Mouse (Mus musculus) right cerebral cortex, postnatal 14 days (tissue): ENCODE measurements around the gene Poc5.
A peak's percentile ranks its signal among the peaks of the same experiment; 100 is the strongest.

ENCODE experiments used
- DNase-seq: peaks from one replicate; pipeline ENCODE4 v3.0.0; 2022

Gene Poc5

DNA sequence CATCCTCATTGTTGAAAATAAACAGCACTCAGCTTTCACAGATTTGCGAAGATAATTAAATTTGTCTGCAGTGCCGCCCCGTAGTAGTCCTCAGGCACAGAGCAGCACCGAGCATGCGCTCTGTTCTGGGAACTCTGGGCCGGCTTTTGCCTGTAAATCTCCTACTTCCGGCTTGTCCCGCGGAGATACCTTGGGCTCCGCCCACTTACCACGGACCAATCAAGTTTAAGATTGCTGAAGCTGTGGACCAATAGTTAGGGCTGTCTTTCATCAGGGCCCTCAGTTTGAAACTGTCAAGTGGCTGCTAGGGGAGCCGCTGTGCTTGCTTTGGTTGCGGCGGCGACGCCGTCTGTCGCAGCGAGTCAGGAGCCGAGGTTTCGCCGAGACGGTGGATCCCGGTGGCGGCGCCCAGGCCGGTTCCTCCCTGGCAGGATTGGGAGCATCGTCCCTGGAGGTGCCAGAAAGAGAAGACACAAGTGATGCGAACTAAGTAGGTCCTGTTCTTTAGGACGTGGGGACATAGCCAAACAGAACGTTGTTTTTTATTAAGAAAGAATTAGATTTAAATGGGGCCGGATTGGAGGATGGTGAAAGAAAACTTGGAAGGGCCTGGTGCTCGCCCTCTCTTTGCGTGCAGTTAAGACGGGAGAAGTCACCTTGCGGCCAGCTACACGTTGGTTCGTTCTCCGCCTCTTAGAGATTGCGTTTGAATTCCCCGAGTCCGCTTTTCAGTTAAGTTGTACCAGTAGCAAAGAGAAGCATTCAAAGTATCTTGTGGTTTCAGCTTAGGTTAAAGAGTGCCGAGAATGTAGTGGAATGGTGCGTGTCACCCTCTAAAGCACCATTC is at the start of gene Poc5:
Poc5 (plus strand) TSS at position 253 of the 847 bp plus-strand sequence.
- DNase-seq, result peak; percentile 93

DNA sequence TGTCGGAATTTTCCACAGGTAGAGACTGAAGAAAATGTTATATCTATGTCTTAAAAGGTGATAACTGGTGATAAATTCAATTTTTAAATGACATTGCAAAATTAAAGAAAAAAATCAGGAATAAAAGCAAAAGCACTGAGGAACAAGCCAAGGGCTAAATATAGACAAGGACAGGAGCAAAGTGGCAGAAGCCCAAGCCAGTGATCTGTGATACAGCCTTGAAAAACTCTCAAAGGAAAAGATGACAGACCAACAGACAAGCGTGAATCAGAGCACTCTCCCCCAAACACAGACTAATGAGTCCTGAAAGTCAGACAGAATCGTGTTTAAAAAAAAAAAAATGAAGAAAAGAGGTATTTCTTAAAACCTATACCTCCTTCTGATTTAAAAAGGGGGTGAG is 46.6 kb upstream of the Poc5 start:
- no peak for DNase-seq

DNA sequence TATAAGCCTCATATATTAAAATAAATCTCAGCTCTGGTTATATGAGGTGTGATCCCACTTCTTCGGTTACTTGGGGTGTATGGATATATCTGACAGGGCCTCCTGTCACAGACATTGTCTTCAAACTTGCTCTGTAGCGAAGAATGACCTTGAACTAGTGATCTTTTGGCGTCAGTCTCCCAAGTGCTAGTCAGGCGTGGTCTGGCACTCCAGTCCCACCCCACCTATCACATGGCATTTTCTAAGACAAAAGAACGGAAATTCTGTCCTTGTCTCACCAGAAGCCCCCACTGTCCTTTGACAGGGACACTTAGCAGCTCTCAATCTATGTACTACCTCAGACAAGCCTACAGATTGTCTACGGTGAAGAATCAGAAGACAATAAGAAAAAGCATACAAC is 43.3 kb upstream of the Poc5 start:
- no peak for DNase-seq

DNA sequence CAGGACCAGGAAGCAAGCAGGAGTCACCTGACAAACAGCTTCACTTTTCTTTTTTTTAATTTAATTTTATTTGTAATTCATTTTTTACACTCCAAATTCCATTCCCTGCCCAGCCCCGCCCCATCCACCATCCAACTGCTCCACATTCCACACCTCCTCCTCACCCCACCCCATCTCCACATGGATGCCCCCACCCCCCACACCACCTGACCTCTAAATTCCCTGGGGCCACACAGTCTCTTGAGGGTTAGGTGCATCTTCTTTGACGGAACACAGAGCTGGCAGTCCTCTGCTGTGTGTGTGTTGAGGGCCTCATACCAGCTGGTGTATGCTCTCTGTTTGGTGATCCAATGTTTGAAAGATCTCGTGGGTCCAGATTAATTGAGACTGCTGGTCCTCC is 41.5 kb upstream of the Poc5 start:
- no peak for DNase-seq

DNA sequence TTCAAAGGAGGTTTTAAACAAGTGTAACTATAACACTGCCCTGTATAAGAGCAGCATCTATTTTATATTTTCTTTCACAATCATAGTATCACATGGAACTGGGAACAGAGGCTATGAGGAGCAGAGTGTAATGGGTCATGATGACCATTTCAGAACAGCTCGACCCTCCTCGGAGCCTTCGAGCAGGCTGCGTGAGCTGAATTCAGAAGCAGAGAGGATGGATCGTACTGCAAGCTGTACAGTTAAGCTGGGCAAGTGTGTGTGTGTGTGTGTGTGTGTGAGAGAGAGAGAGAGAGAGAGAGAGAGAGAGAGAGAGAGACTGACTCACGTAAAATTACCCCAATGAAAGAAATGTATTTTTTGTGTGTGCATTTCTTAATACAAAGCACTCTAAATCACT is 37.9 kb upstream of the Poc5 start:
- no peak for DNase-seq

DNA sequence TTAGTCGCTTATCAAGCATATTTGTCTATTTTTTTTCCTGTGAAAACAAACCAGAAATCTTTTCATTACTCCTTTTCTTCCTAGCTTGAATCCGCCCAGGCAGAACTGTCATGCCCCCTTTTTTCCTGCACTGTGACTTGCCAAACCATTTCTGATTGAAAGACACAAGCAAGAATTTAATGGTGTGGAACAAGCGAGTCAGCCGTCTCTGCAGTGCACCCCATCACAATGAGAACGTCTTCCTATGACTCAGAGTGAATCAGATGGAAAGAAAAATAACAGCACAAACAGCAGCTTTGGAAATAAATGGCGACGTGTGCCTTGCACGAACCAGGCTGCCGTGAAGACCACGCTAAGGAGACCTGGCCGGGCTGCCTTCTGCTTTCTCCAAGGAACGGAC is 36.8 kb upstream of the Poc5 start:
- no peak for DNase-seq

DNA sequence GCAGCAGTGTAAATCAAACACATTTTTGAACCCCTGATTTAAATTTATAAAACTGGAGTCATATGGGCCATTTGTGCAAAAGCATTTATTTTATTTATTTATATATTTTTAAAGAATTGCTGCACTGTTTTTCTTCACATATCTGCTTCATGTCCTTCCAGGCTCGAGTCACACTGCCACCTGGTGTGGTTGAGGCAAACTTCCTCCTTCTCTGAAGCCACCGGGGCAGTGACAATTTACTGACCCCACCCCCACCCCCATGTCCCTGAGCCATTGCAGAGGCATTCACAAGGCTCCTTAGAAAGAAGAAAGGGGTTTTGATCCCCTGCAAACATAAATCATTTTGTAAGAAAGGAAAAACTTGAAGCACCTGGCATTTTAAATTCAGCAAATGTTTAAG is 12.6 kb upstream of the Poc5 start:
- DNase-seq, result peak; percentile 10

DNA sequence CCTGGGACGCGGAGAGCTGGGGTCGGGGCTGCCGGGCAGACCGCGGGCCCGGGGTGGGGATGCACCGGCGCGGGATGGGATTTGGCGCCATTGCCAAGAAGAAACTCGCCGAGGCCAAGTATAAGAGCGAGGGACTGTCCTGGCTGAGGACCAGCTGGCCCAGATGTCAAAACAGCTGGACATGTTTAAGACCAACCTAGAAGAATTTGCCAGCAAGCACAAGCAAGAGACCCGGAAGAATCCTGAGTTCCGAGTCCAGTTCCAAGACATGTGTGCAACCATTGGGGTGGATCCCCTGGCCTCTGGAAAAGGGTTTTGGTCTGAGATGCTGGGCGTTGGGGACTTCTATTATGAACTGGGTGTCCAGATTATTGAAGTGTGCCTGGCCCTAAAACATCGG is 11.2 kb upstream of the Poc5 start:
- DNase-seq, result no peak

DNA sequence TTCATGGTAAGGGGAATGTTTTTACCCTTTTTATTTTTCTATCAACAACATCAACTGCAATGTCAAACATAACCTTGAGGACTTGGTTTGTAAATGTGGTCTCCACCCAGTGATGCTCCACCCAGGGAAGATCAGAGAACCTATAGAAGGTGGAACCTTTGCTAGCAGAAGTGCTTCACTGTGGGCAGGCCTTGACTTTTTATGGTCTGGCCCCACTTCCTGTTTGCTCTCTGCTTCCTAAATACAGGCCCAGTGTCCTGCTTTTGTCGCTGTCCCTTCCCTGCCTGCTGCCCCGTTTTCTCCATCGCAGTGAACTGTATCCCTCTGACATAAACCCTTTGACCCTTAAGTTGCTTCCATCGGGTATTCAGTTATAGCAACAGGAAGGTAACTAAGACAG is 10.2 kb upstream of the Poc5 start:
- DNase-seq, result no peak

DNA sequence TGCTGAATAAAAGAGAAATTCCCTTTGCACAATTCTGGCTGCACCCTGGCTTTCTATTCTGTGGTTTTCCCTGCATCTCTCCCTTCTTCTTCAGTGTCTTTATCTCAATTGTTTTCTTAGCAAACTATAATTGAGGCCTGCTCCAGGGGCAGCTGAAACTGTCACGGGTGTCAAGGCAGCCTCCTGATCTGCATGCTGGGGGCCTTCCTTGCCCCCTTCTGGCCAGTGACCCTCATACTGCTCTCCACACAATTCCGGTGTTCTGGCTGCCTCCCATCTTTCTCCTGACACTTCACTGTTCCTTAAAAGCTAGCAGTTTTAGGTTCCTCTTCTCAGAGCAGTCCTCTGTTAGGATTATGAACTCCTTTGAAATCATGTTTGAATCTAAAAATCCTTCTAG is 1.2 kb downstream of the Poc5 start:
- DNase-seq, result no peak

DNA sequence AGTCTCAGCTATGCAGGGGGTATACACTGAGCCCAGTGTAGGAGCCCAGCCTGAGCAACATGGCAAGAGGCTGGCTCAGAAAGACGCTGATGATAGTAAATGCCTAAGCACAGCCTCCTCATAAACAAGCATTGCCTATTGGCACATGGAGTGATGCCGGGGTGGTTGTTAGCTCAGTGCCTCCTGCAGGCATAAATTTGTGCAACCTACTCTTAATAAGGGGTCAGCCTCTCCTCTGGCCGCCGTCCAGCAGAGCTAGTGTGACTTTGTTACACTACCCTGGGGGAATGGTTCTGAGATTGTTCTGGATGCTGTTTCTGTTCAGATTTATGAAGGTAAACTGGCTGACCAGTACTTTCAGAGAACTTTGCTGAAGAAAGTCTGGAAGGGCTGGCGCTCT is 13.2 kb downstream of the Poc5 start:
- no peak for DNase-seq

DNA sequence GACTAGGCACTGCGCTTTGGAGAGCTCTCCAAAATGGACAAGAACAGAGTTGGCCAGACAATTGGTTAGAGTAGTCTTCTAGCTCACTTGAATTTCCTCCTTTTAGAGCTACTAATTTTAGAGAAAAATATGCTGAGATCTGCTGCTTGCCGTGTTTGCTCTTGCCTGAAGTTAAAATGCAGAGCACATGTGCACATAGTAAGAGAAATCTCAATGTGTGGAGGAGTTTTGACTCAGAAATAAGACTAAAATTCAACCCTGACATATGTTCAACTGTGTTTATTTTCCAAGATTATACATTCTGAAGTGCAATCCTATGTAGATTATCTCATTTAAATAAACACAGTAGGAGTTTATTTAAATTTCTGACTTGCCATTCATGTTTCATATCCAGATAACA is 17.4 kb downstream of the Poc5 start:
- DNase-seq, result no peak

DNA sequence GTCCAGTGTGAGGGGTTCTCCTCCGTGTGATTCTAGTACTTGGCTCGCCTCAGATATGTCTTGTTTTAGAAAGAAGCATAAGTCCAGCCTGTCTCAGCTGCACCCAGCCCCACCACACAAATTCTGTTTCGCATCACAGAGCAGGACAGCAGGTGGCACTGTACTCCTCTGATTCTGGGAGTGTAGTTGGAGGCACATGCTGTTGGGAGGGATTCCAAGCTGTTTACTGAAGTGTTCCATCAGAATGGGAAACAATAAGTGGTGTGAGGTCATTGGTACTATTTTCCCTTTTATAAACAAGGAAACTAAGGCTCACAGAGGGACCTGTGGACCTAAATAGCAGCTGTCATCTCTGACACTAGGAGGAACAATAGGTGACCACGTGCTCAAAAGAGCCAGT is 18.9 kb downstream of the Poc5 start:
- no peak for DNase-seq

DNA sequence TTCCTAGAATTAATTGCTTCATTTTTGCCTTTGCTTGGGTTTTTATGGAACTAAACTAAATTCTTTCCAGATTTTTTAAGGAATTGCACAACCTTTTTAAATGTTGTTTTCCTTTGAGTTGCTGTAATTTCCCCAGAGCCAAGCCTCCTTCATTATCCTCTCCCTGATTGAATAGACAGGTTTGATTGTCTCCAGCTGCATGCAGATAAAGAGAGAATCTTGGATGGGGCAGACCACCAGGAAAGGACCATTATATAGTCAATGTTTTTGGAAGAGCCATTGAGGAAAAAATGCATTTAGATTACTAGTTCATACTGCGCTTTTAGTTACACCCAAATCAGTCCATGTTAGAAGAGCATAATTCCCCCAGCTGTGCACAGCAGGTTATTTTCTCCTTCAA is 20.7 kb downstream of the Poc5 start:
- no peak for DNase-seq

DNA sequence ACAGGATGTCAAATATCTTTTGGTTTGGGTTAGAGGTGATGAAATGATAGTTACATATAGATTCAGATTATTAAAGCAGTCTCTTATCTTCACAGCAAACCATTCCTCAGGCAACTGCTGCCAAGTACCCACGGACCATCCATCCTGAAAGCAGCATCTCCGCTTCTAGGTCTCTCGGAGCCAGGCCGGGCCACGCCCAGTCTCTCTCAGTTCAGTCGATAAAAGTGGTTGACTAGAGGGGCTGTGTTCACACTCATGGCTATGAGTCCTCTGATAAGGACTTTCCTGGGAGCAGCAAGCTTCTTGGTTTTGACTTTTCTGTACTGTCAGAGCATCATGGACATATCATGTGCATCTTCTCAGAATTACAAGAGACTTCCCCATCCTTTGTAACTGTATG is 26.3 kb downstream of the Poc5 start:
- no peak for DNase-seq

DNA sequence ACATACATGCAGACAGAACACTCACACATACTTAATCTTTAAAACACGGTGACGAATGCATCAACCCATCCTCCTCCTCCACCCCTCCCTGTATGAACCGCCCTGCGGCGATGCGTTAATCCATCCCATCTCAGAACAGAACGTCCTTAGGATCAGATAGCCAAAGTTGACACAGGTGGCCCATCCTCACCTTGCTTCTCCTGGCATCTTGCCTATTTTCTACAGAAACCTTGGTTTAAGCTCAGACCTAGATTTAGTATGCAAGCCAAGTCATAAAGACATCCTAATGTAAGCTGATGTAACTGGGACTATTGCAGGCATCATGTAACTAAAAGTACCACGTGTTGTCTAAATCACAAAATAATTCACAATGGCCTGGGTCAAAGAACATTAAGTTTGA is 28.3 kb downstream of the Poc5 start:
- no peak for DNase-seq

DNA sequence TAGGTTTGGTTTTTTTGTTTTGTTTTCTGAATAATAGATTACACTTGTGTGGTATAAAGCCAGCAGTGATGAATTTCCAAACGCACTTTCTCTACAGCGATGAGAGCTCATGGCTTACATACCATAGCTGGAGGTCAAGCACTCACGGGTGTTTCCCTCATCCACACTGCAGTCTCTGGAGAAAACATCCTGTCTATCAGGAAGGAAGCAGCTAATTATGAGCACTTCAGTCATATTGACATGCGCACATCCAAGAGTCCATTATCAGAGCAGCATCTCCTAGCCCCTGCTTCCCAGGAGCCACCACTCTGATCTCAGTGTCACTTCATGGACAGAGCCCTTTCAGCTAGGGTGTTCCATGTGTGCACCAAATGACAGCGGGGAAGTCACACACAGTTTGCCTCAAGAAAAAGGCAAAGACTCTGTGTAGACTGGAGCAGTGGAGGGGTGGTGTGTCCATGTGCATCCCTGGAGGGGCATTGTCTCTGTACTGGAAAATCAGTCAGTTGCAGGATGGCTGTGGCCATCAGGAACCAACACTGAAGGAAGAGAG is 29.2 kb downstream of the Poc5 start:
- no peak for DNase-seq

DNA sequence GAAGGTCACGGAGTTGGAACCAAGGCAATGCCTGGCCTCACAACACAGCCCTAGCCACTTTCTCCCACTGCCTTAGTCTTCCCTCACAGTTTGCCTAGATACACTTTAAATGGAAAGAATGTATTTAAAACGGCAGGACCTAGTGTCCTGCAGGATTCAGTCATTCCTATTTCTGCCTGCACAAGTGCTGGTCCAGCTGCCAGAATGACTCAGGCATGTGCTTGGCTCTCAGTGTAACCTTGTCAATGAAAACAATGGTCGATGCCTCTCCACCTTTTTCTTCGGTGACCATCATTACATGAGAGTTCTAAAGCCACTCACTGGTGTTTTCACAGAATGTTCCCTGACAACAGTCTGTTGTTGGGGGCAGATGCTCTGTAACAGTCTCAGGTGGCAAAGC is 30.4 kb downstream of the Poc5 start:
- DNase-seq, result no peak

DNA sequence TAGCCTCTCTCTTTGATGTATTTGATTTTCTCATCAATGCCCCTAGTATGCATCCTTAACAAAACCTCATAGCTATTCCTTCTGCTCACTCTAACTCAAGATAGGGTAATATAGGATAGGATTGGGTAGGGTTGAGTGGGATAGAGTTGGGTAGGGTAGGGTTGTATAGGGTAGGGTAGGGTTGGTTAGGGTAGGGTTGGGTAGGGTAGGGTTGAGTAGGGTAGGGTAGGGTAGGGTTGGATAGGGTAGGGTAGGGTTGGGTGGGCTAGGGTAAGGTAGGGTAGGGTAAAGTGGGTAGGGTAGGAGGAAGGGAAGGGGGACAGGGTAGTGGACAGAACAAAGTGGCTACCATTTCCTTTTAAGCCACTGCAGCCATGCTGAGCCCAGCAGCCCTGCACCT is 33.1 kb downstream of the Poc5 start:
- no peak for DNase-seq

DNA sequence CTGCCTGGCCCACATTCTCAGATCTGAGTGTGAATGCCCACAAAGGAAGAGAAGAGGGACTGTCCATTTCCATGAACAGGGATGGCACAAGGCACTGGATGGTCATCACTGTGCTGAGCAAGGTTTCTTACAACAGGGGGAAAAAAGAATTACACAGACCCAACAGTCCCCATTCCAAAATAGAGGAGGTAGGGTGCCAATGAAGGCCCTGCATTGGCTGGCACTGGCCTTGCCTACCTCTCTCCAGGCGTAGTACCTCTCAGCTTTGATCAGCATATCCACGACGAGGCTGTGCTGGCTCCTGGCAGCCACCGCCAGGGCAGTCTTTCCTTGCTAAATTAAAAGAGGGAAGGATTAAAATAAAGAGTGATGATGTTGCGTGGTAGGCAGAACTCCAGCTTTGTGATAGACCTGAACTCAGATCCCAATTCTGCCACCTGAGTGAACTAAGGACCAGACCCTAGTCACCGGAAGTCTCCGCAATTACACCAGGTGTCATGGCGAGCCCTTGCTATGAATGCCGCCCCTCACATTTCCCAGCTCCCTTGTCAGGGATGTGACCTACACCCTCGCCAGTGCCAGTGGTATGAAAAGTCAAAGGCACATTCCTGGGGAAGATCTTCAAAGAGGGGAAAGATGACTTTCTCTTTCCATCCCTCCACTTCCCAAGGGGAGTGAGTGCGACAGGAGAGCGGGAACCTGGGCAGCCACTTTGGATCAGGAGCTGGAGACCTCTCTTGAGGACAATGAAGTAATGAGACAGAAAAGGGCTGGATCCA is 36.6 kb downstream of the Poc5 start:
- no peak for DNase-seq

DNA sequence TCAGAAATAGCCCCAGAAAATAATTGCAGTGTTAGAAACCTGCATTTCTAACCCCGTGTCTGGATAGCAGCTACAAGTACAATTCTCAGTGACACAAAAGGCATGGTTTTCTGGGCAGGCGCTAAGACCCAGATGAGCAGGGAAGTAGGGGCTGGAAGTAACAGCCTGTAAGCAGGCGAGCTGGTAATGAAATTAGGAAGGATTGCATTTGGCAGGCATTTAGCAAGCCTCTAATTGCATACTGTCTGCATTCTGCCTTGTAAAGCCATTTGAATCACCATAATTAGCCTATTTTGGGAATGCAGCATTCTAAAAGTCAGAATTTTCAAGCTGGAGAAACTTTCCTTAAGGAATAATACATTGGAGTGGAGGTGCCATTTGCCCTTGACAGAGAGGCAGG is 38.0 kb downstream of the Poc5 start:
- DNase-seq, result no peak

DNA sequence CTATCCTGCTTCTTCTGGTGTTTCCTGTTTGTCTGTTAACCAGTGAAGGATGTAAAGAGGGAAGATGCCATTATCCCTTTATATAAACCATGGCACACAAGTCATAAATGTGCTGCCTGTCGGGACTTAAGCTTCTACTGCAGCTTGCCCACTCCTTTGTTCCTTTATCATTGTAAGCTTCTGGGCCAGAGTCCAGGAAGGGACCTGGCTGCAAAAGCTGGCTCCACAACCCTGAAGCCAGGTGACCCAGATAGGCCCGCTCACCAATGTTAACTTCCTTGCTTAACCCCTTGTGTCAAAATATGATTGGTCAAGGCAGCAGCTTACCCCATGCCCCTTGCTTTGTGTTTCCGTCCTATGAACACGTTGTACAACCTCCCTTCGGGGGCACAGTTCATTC is 40.4 kb downstream of the Poc5 start:
- DNase-seq, result no peak

DNA sequence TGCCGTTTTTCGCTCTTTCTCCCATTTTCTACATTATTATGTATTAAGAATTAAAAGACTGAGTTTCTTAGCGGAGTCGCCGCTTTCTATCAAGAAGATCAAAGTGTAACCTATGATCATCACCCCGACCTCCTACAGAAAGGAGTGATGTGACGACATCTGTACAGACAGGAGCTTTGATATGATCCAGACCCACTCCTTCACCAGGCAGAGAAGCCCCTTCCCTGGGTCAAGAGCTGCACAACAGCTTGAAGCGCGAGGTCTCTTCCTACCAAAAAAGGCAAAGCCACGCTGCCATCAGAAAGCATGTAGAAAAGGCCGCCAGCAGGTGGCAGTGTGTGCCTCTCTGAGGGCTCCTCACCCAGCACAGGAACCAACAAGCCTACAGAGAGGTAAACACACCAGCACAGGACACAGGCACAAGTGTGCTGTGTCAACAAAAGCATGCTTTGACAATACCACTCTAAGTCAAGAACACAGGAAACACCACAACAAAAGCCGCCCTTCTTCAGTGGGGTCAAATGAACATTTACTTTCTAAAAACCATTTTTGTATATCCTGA is 43.6 kb downstream of the Poc5 start:
- DNase-seq, result peak; percentile 97

DNA sequence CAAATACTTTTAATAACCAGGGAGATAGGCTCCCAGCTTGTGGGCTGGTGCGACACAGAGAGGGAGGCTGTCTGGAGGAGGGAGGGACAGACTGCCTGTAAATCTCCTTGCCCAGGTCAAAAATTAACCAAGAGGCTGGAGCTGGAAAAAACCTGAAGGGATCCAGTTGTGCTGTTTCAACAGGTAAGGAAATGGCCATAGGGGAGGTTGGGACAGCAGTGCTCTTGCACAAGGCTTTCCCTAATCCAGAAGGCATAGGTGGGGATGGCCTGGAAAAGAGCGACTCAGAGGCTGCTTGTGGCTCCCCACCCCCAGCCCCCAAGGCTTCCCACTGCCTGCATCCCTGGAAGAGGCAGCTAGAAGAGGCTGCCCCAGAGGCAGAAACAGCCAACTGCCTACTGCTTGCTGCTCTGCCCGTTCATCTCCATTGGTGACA is 44.3 kb downstream of the Poc5 start:
- DNase-seq, result no peak
